Mouse (Mus musculus): ENCODE data around the gene Usp43. TPM values are rescaled to one million over a fixed set of nuclear protein-coding genes. Genes with fewer than 3 reads are reported as not detected.

Gene Usp43
- polyA plus RNA-seq, 1 experiment, result 0.30 TPM

DNA sequence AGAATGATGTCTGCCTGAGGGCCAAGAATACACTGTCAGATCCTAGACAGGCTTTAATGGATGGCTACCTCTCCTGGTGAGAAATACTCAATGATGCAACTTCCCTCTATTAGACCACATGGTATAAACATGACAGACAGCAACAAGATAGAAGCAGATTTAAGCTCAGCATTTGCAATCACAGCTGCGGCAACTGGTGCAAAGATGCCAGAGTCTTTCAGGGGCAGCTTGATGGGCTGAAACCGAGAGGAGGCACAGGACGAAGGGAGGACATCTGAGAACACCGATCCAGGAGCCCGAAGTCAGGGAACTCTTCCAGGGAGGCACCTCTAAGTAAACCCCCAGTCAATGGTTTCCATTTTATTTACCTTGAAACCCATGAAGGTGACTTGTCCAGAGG is 31.7 kb upstream of the Usp43 start:
- H3K36me3 ChIP-seq (ENCODE audit: control insufficient read depth, insufficient read depth, low read length), result no peaks in the 10 kb centered on the region
- DNase-seq (ENCODE audit: low read depth in 1 of 2, low spot score in 2 of 2), result no peak
- H3K4me1 ChIP-seq (ENCODE audit: control insufficient read depth, insufficient read depth, insufficient read length), result no peaks in the 10 kb centered on the region
- H3K27ac ChIP-seq (ENCODE audit: insufficient read depth, low read length), result no peak overlapping the region
- TF ChIP-seq POLR2A (IDR thresholded peaks at IDR 0.05; ENCODE audit: low read depth, low read length), result no peak
- peaks cover 1% of the 10 kb centered on the region; the same call in 1 of the 2 replicates for H3K27me3 ChIP-seq (ENCODE audit: control insufficient read depth, insufficient read depth, low read length)
- H3K4me3 ChIP-seq (ENCODE audit: extremely low read depth, insufficient read depth, insufficient read length), result no peak overlapping the region
- WGBS, result 85% methylated on average over 5 of the region's 5 CpGs

- Histone ChIP-seq H3K36me3 (ENCODE audit: control insufficient read depth, insufficient read depth, low read length) (no peaks in the 10 kb centered on the region), H3K4me3 (ENCODE audit: extremely low read depth, insufficient read depth, insufficient read length) (no peak overlapping the region), H3K27me3 (ENCODE audit: control insufficient read depth, insufficient read depth, low read length) (peaks cover 1% of the 10 kb centered on the region; the same call in 1 of the 2 replicates), H3K27ac (ENCODE audit: insufficient read depth, low read length) (no peak overlapping the region), H3K4me1 (ENCODE audit: control insufficient read depth, insufficient read depth, insufficient read length) (no peaks in the 10 kb centered on the region)
- 14% methylated on average over 9 of the region's 9 CpGs for WGBS
- DNase-seq (ENCODE audit: low read depth in 1 of 2, low spot score in 2 of 2), result no peak
- TF ChIP-seq POLR2A (IDR thresholded peaks at IDR 0.05; ENCODE audit: low read depth, low read length), result no peak
- TF ChIP-seq CTCF (IDR thresholded peaks at IDR 0.05; ENCODE audit: extremely low read depth, insufficient read depth, insufficient read length, insufficient replicate concordance), result no peak
These were observed 27.5 kb upstream of the Usp43 start for GRCm38 (mm10) chr11:67949475-67949874.

DNA sequence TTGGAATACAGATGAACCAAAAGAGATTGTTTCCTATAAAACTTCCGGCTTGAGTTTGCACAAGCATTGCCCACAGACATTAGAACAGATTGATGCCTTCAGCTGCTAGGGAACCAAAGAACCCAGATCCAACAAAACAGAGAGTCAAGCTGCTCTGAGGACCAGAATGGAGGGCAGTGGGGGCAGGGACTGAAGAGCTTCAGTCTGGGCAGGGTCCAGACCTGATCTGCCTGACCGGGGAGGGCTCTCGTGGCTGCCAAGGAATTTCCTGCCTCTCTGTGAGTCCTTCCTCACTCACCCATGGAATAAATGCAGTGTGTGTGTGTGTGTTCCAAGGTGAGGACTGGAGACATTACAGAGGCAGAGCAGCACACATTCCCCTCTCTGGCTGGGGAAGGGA is 26.3 kb upstream of the Usp43 start:
- Histone ChIP-seq H3K27ac (ENCODE audit: insufficient read depth, low read length) (no peak overlapping the region), H3K27me3 (ENCODE audit: control insufficient read depth, insufficient read depth, low read length) (peaks cover 1% of the 10 kb centered on the region; the same call in 1 of the 2 replicates), H3K36me3 (ENCODE audit: control insufficient read depth, insufficient read depth, low read length) (no peaks in the 10 kb centered on the region), H3K4me3 (ENCODE audit: extremely low read depth, insufficient read depth, insufficient read length) (no peak overlapping the region), H3K4me1 (ENCODE audit: control insufficient read depth, insufficient read depth, insufficient read length) (no peaks in the 10 kb centered on the region)
- no peak for TF ChIP-seq POLR2A (IDR thresholded peaks at IDR 0.05; ENCODE audit: low read depth, low read length)
- 55% methylated on average over 3 of the region's 3 CpGs for WGBS
- no peak for DNase-seq (ENCODE audit: low read depth in 1 of 2, low spot score in 2 of 2)

- Histone ChIP-seq H3K27ac (ENCODE audit: insufficient read depth, low read length) (no peak overlapping the region), H3K27me3 (ENCODE audit: control insufficient read depth, insufficient read depth, low read length) (no peaks in the 10 kb centered on the region), H3K36me3 (ENCODE audit: control insufficient read depth, insufficient read depth, low read length) (no peaks in the 10 kb centered on the region), H3K4me1 (ENCODE audit: control insufficient read depth, insufficient read depth, insufficient read length) (no peaks in the 10 kb centered on the region), H3K4me3 (ENCODE audit: extremely low read depth, insufficient read depth, insufficient read length) (no peak overlapping the region)
- TF ChIP-seq CTCF (IDR thresholded peaks at IDR 0.05; ENCODE audit: extremely low read depth, insufficient read depth, insufficient read length, insufficient replicate concordance), result no peak
- no peak for TF ChIP-seq POLR2A (IDR thresholded peaks at IDR 0.05; ENCODE audit: low read depth, low read length)
- 89% methylated on average over 3 of the region's 3 CpGs for WGBS
- DNase-seq (ENCODE audit: low read depth in 1 of 2, low spot score in 2 of 2), result no peak
These were observed 10.2 kb upstream of the Usp43 start for GRCm38 (mm10) chr11:67932156-67932555.

GRCm38 (mm10) chr11:67926348-67927055 is 4.5 kb upstream of the Usp43 start:
- DNase-seq (ENCODE audit: low read depth in 1 of 2, low spot score in 2 of 2), result no peak
- Histone ChIP-seq H3K4me3 (ENCODE audit: extremely low read depth, insufficient read depth, insufficient read length) (no peak overlapping the region), H3K4me1 (ENCODE audit: control insufficient read depth, insufficient read depth, insufficient read length) (peaks cover 8% of the 10 kb centered on the region; the same call in 1 of the 2 replicates), H3K36me3 (ENCODE audit: control insufficient read depth, insufficient read depth, low read length) (no peaks in the 10 kb centered on the region), H3K27me3 (ENCODE audit: control insufficient read depth, insufficient read depth, low read length) (peaks cover 12% of the 10 kb centered on the region), H3K27ac (ENCODE audit: insufficient read depth, low read length) (no peak overlapping the region)
- TF ChIP-seq POLR2A (IDR thresholded peaks at IDR 0.05; ENCODE audit: low read depth, low read length), result no peak
- no peak for TF ChIP-seq CTCF (IDR thresholded peaks at IDR 0.05; ENCODE audit: extremely low read depth, insufficient read depth, insufficient read length, insufficient replicate concordance)
- 31% methylated on average over 14 of the region's 15 CpGs for WGBS

- Histone ChIP-seq H3K4me1 (ENCODE audit: control insufficient read depth, insufficient read depth, insufficient read length) (peaks cover 11% of the 10 kb centered on the region; the same call in 1 of the 2 replicates), H3K27me3 (ENCODE audit: control insufficient read depth, insufficient read depth, low read length) (peaks cover 15% of the 10 kb centered on the region), H3K27ac (ENCODE audit: insufficient read depth, low read length) (no peak overlapping the region), H3K4me3 (ENCODE audit: extremely low read depth, insufficient read depth, insufficient read length) (no peak overlapping the region), H3K36me3 (ENCODE audit: control insufficient read depth, insufficient read depth, low read length) (no peaks in the 10 kb centered on the region)
- WGBS, result 91% methylated on average over 13 of the region's 13 CpGs
- no peak for DNase-seq (ENCODE audit: low read depth in 1 of 2, low spot score in 2 of 2)
- no peak for TF ChIP-seq POLR2A (IDR thresholded peaks at IDR 0.05; ENCODE audit: low read depth, low read length)
- TF ChIP-seq CTCF (IDR thresholded peaks at IDR 0.05; ENCODE audit: extremely low read depth, insufficient read depth, insufficient read length, insufficient replicate concordance), result no peak
These were observed 3.0 kb upstream of the Usp43 start for GRCm38 (mm10) chr11:67925000-67925399.

DNA sequence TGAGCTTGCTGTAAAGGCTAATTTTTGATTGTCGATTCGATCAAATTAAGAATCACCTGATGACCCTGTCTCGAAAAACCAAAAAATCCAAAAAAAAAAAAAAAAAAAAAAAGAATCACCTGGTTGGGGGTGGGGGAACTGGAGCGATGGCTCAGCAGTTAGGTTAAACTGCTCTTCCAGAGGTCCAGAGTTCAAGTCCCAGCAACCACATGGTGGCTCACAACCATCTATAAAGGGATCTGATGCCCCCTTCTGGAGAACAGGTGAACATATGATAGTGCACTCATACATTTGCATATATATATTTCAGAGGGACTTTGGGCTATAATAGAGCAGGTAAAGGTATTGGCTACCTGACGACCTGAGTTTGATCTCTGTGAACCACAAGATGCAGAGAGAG is 1.8 kb upstream of the Usp43 start:
- Histone ChIP-seq H3K4me1 (ENCODE audit: control insufficient read depth, insufficient read depth, insufficient read length) (peaks cover 11% of the 10 kb centered on the region; the same call in 1 of the 2 replicates), H3K27ac (ENCODE audit: insufficient read depth, low read length) (no peak overlapping the region), H3K27me3 (ENCODE audit: control insufficient read depth, insufficient read depth, low read length) (peaks cover 15% of the 10 kb centered on the region), H3K4me3 (ENCODE audit: extremely low read depth, insufficient read depth, insufficient read length) (no peak overlapping the region), H3K36me3 (ENCODE audit: control insufficient read depth, insufficient read depth, low read length) (no peaks in the 10 kb centered on the region)
- TF ChIP-seq CTCF (IDR thresholded peaks at IDR 0.05; ENCODE audit: extremely low read depth, insufficient read depth, insufficient read length, insufficient replicate concordance), result no peak
- TF ChIP-seq POLR2A (IDR thresholded peaks at IDR 0.05; ENCODE audit: low read depth, low read length), result no peak
- WGBS, result 89% methylated on average over 5 of the region's 5 CpGs
- no peak for DNase-seq (ENCODE audit: low read depth in 1 of 2, low spot score in 2 of 2)

Data from spleen, adult 2 months (tissue).